Mouse (Mus musculus) MEL (cell line): ENCODE data around the gene Gm14862. TPM values are rescaled to one million over a fixed set of nuclear protein-coding genes. Genes with fewer than 3 reads are reported as not detected.

Experiments
- DNase-seq: peaks from one replicate; pipeline ENCODE4 v3.0.0; 2011; ENCODE audit warnings: low read depth, low spot score
- H3K27ac ChIP-seq: 2 replicates; pipeline ENCODE4 v1.5.1; 2012; ENCODE audit warnings: low read depth, mild to moderate bottlenecking, control low read depth, low read length, moderate library complexity; ENCODE audit not compliant: control insufficient read depth
- H3K27me3 ChIP-seq, 2 experiments: fragments of 150-350 bp in 1 of 2; sonication (generic) in 1 of 2; 2 replicates each; pipeline ENCODE4 v1.6.1; 2012; ENCODE audit warnings: low read length in 2 of 2, mild to moderate bottlenecking in 2 of 2, improper control_type of control experiment in 1 of 2, moderate library complexity in 1 of 2; ENCODE audit not compliant: insufficient read depth in 2 of 2, control insufficient read depth in 1 of 2
- H3K36me3 ChIP-seq, 2 experiments: 2 replicates each; pipeline ENCODE4 v1.6.1; 2012 to 2014; ENCODE audit warnings: low read length in 2 of 2, improper control_type of control experiment in 1 of 2, inconsistent platforms in 1 of 2, mild to moderate bottlenecking in 1 of 2; ENCODE audit not compliant: insufficient read depth in 2 of 2, control insufficient read depth in 1 of 2
- H3K4me1 ChIP-seq, 2 experiments: fragments of 150-350 bp in 1 of 2; sonication (generic) in 1 of 2; 2 replicates each; pipeline ENCODE4 v1.6.1; 2012; ENCODE audit warnings: low read length in 2 of 2, improper control_type of control experiment in 1 of 2, mild to moderate bottlenecking in 1 of 2; ENCODE audit not compliant: insufficient read depth in 2 of 2, control insufficient read depth in 1 of 2
- H3K4me3 ChIP-seq, 2 experiments: fragments of 150-350 bp in 1 of 2; sonication (generic) in 1 of 2; 2 replicates each; pipeline ENCODE4 v1.5.1; 2012; ENCODE audit warnings: low read depth in 2 of 2, low read length in 2 of 2, mild to moderate bottlenecking in 2 of 2, moderate library complexity in 2 of 2, control low read depth in 1 of 2, improper control_type of control experiment in 1 of 2; ENCODE audit not compliant: control insufficient read depth in 1 of 2, insufficient read depth in 1 of 2
- H3K79me2 ChIP-seq: 2 replicates; pipeline ENCODE4 v1.6.1; 2012; ENCODE audit warnings: mild to moderate bottlenecking, low read length, moderate library complexity; ENCODE audit not compliant: control insufficient read depth, poor library complexity, insufficient read depth
- H3K9ac ChIP-seq: 2 replicates; pipeline ENCODE4 v1.6.1; 2012; ENCODE audit warnings: low read depth, mild to moderate bottlenecking, control low read depth, low read length, moderate library complexity; ENCODE audit not compliant: control insufficient read depth, poor library complexity, severe bottlenecking
- H3K9me3 ChIP-seq: fragments of 150-350 bp; sonication (generic); replicated peaks from 2 replicates; pipeline ENCODE4 v1.6.1; 2012; ENCODE audit warnings: mild to moderate bottlenecking, low read length, improper control_type of control experiment, moderate library complexity; ENCODE audit not compliant: insufficient read depth
- BHLHE40 ChIP-seq: IDR thresholded peaks from 2 replicates; pipeline ENCODE4 v1.6.1; 2012; ENCODE audit warnings: low read depth, mild to moderate bottlenecking, inconsistent platforms, low read length, improper control_type of control experiment, borderline replicate concordance
- CHD2 ChIP-seq: IDR thresholded peaks from 2 replicates; pipeline ENCODE4 v1.6.1; 2011; ENCODE audit warnings: low read length, improper control_type of control experiment
- CTCF ChIP-seq, 3 experiments: IDR thresholded peaks in 2 of 3; conservative IDR thresholded peaks in 1 of 3; 2 replicates each; pipeline ENCODE4 v1.5.1; 2011 to 2012; ENCODE audit warnings: low read length in 3 of 3, low read depth in 2 of 3, mild to moderate bottlenecking in 2 of 3, improper control_type of control experiment in 1 of 3, inconsistent platforms in 1 of 3, mixed read lengths in 1 of 3, moderate library complexity in 1 of 3; ENCODE audit not compliant: control insufficient read depth in 1 of 3, insufficient read depth in 1 of 3, poor library complexity in 1 of 3, severe bottlenecking in 1 of 3
- E2F4 ChIP-seq: IDR thresholded peaks from 2 replicates; pipeline ENCODE4 v1.6.1; 2011; ENCODE audit warnings: low read depth, low read length, improper control_type of control experiment, borderline replicate concordance
- ELF1 ChIP-seq: IDR thresholded peaks from 2 replicates; pipeline ENCODE4 v1.6.1; 2014; ENCODE audit warnings: low read depth, mild to moderate bottlenecking, inconsistent platforms, low read length, improper control_type of control experiment, moderate library complexity
- JUND ChIP-seq: IDR thresholded peaks from 2 replicates; pipeline ENCODE4 v1.6.1; 2011; ENCODE audit warnings: low read depth, mild to moderate bottlenecking, improper control_type of control experiment, low read length
- KAT2A ChIP-seq: conservative IDR thresholded peaks from 2 replicates; pipeline ENCODE4 v1.6.1; 2012; ENCODE audit warnings: low read depth, low read length, improper control_type of control experiment, inconsistent platforms
- MAFK ChIP-seq: IDR thresholded peaks from 2 replicates; pipeline ENCODE4 v1.6.1; 2011; ENCODE audit warnings: low read depth, mild to moderate bottlenecking, low read length, improper control_type of control experiment, borderline replicate concordance
- MAX ChIP-seq: IDR thresholded peaks from 2 replicates; pipeline ENCODE4 v1.6.1; 2011; ENCODE audit warnings: low read length, improper control_type of control experiment
- MAZ ChIP-seq: IDR thresholded peaks from 2 replicates; pipeline ENCODE4 v1.6.1; 2012; ENCODE audit warnings: low read depth, mild to moderate bottlenecking, inconsistent platforms, low read length, improper control_type of control experiment
- MEF2A ChIP-seq: IDR thresholded peaks from 2 replicates; pipeline ENCODE4 v1.6.1; 2014; ENCODE audit warnings: low read depth, mild to moderate bottlenecking, inconsistent platforms, low read length, improper control_type of control experiment; ENCODE audit not compliant: poor library complexity, insufficient replicate concordance, severe bottlenecking; ENCODE audit errors: extremely low read depth
- MYC ChIP-seq: IDR thresholded peaks from 2 replicates; pipeline ENCODE4 v1.6.1; 2011; ENCODE audit warnings: low read depth, mild to moderate bottlenecking, low read length, improper control_type of control experiment, moderate library complexity
- NELFE ChIP-seq: IDR thresholded peaks from 2 replicates; pipeline ENCODE4 v1.6.1; 2011; ENCODE audit warnings: low read depth, low read length, improper control_type of control experiment
- NRF1 ChIP-seq: IDR thresholded peaks from 2 replicates; pipeline ENCODE4 v1.6.1; 2014; ENCODE audit warnings: low read depth, mild to moderate bottlenecking, inconsistent platforms, low read length, improper control_type of control experiment, moderate library complexity; ENCODE audit not compliant: poor library complexity, insufficient read depth, severe bottlenecking
- POLR2A ChIP-seq, 2 experiments: IDR thresholded peaks; 2 replicates each; pipeline ENCODE4 v1.6.1; 2011 to 2012; ENCODE audit warnings: low read length in 2 of 2, mild to moderate bottlenecking in 2 of 2, control low read depth in 1 of 2, improper control_type of control experiment in 1 of 2, low read depth in 1 of 2, moderate library complexity in 1 of 2; ENCODE audit not compliant: control insufficient read depth in 1 of 2, insufficient read depth in 1 of 2, poor library complexity in 1 of 2
- POLR2AphosphoS5 ChIP-seq: IDR thresholded peaks from 2 replicates; pipeline ENCODE4 v1.6.1; 2012; ENCODE audit warnings: low read depth, borderline replicate concordance, mild to moderate bottlenecking, inconsistent platforms, low read length, moderate library complexity, mixed read lengths
- RAD21 ChIP-seq: IDR thresholded peaks from 2 replicates; pipeline ENCODE4 v1.6.1; 2011; ENCODE audit warnings: mild to moderate bottlenecking, low read depth, low read length, improper control_type of control experiment
- RCOR1 ChIP-seq: IDR thresholded peaks from 2 replicates; pipeline ENCODE4 v1.6.1; 2012; ENCODE audit warnings: low read depth, mild to moderate bottlenecking, inconsistent platforms, low read length, improper control_type of control experiment
- SIN3A ChIP-seq: IDR thresholded peaks from 2 replicates; pipeline ENCODE4 v1.6.1; 2012; ENCODE audit warnings: low read length, improper control_type of control experiment, inconsistent platforms
- SMC3 ChIP-seq: IDR thresholded peaks from 2 replicates; pipeline ENCODE4 v1.6.1; 2011; ENCODE audit warnings: low read depth, low read length, improper control_type of control experiment
- TAL1 ChIP-seq: IDR thresholded peaks from 2 replicates; pipeline ENCODE4 v1.6.1; 2012; ENCODE audit warnings: mild to moderate bottlenecking, inconsistent platforms, low read length, moderate library complexity, mixed read lengths
- TBP ChIP-seq: IDR thresholded peaks from 2 replicates; pipeline ENCODE4 v1.8.0; 2011; ENCODE audit warnings: low read depth, low read length, improper control_type of control experiment
- TCF12 ChIP-seq: IDR thresholded peaks from 2 replicates; pipeline ENCODE4 v1.6.1; 2014; ENCODE audit warnings: low read depth, mild to moderate bottlenecking, inconsistent platforms, low read length, improper control_type of control experiment, moderate library complexity
- UBTF ChIP-seq: IDR thresholded peaks from 2 replicates; pipeline ENCODE4 v1.6.1; 2012; ENCODE audit warnings: low read depth, mild to moderate bottlenecking, inconsistent platforms, low read length, improper control_type of control experiment, moderate library complexity, borderline replicate concordance; ENCODE audit not compliant: insufficient read depth
- USF1 ChIP-seq: IDR thresholded peaks from 2 replicates; pipeline ENCODE4 v1.6.1; 2014; ENCODE audit warnings: low read depth, mild to moderate bottlenecking, inconsistent platforms, low read length, improper control_type of control experiment, moderate library complexity
- USF2 ChIP-seq, 2 experiments: IDR thresholded peaks; 2 replicates each; pipeline ENCODE4 v1.6.1; 2011 to 2012; ENCODE audit warnings: improper control_type of control experiment in 2 of 2, low read length in 2 of 2, borderline replicate concordance in 1 of 2, inconsistent platforms in 1 of 2, low read depth in 1 of 2, mild to moderate bottlenecking in 1 of 2; ENCODE audit not compliant: insufficient read depth in 1 of 2
- ZC3H11A ChIP-seq: IDR thresholded peaks from 2 replicates; pipeline ENCODE4 v1.6.1; 2012; ENCODE audit warnings: low read depth, mild to moderate bottlenecking, inconsistent platforms, low read length, improper control_type of control experiment
- ZKSCAN1 ChIP-seq: IDR thresholded peaks from 2 replicates; pipeline ENCODE4 v1.6.1; 2012; ENCODE audit warnings: low read depth, mild to moderate bottlenecking, inconsistent platforms, low read length, improper control_type of control experiment, moderate library complexity
- ZNF384 ChIP-seq: IDR thresholded peaks from 2 replicates; pipeline ENCODE4 v1.6.1; 2012; ENCODE audit warnings: low read depth, mild to moderate bottlenecking, inconsistent platforms, low read length, improper control_type of control experiment
- polyA plus RNA-seq, 2 experiments: library from polyadenylated mRNA; stranded (reverse) in 1 of 2; unstranded in 1 of 2; fragments of >175 nt in 1 of 2; fragments of >200 nt in 1 of 2; gene quantifications; 2 replicates each; pipeline versions ENCODE4 v1.2.1 to v1.2.4; 2012; ENCODE audit warnings: low replicate concordance in 2 of 2, low read depth in 1 of 2; ENCODE audit not compliant: insufficient read length in 2 of 2, insufficient read depth in 1 of 2, missing spikeins in 1 of 2
- total RNA-seq: library from RNA; depleted of rRNA; stranded (reverse); fragments of 300-350 nt; gene quantifications from 2 replicates; pipeline ENCODE4 v1.2.3, GENCODE M21; 2012

Gm14862 gene
- total and polyA plus RNA-seq, 3 experiments: not detected

- Histone ChIP-seq H3K27ac (no peak overlapping the region), H3K4me1 (peaks cover 13 to 27% of the 10 kb centered on the region in 2 experiments), H3K9ac (no peak overlapping the region), H3K4me3 (no peak overlapping the region), H3K9me3 (no peaks in the 10 kb centered on the region), H3K79me2 (no peaks in the 10 kb centered on the region)
- DNase-seq: no peak
- TF ChIP-seq TBP (no peak), SIN3A (no peak), UBTF (no peak), KAT2A (no peak)
- TF ChIP-seq, all 39 proteins: peak for 0
- Histone ChIP-seq H3K27me3 (no peaks in the 10 kb centered on the region), H3K36me3 (peaks cover 0 to 35% of the 10 kb centered on the region in 2 experiments; a peak in 2 of 4 replicates)
Observed at GRCm38 (mm10) chrX:9248911-9249310, 7.8 kb downstream of the Gm14862 start.

- no peaks in the 10 kb centered on the region for H3K9me3 ChIP-seq
- peak overlapping the region in 1 of 2 experiments; percentile 8; a peak in 1 of 4 replicates for H3K4me3 ChIP-seq
- H3K27me3 ChIP-seq: no peaks in the 10 kb centered on the region
- peaks cover 30 to 47% of the 10 kb centered on the region in 2 experiments for H3K4me1 ChIP-seq
- peak; percentile 95 for DNase-seq
- H3K79me2 ChIP-seq: no peaks in the 10 kb centered on the region
- H3K9ac ChIP-seq: peak overlapping the region; percentile 52
- H3K36me3 ChIP-seq: peaks cover 0 to 58% of the 10 kb centered on the region in 2 experiments; a peak in 2 of 4 replicates
- peak overlapping the region; percentile 98 for H3K27ac ChIP-seq
- TF ChIP-seq NELFE (no peak), SMC3 (no peak), BHLHE40 (peak; percentile 92), MAX (peak; percentile 66), TCF12 (peak; percentile 98), POLR2AphosphoS5 (no peak), ELF1 (no peak), MEF2A (0 out of 2 replicates have a peak, but pooled peaks have one; percentile 32), MAFK (peak; percentile 93), CHD2 (peak; percentile 83), E2F4 (peak; percentile 36; the same call in 1 of the 2 replicates), CTCF (IDR thresholded peaks at IDR 0.05 in 2 of 3, conservative IDR thresholded peaks at IDR 0.05 in 1 of 3; ENCODE audit: control insufficient read depth in 1 of 3, insufficient read depth in 1 of 3, low read depth in 2 of 3, low read length in 3 of 3, poor library complexity in 1 of 3, severe bottlenecking in 1 of 3) (peak in 1 of 3 experiments; percentile 7; a peak in 1 of 6 replicates), NRF1 (no peak), KAT2A (no peak; the same call in 1 of the 2 replicates), JUND (0 out of 2 replicates have a peak, but pooled peaks have one; percentile 32), MYC (peak; percentile 89), RCOR1 (peak; percentile 79), UBTF (no peak), USF2 (IDR thresholded peaks at IDR 0.05; ENCODE audit: borderline replicate concordance in 1 of 2, insufficient read depth in 1 of 2, low read depth in 1 of 2, low read length in 2 of 2) (no peak), RAD21 (no peak), ZKSCAN1 (no peak), POLR2A (IDR thresholded peaks at IDR 0.05; ENCODE audit: control insufficient read depth in 1 of 2, insufficient read depth in 1 of 2, low read depth in 1 of 2, low read length in 2 of 2, poor library complexity in 1 of 2) (no peak), MAZ (peak; percentile 73; the same call in 1 of the 2 replicates), ZNF384 (peak; percentile 79), ZC3H11A (peak; percentile 39), TAL1 (peak; percentile 96), TBP (no peak), USF1 (no peak)
Observed at GRCm38 (mm10) chrX:9244603-9245336, 11.9 kb downstream of the Gm14862 start.
